Mouse (Mus musculus) CD8-positive naive resting alpha-beta T cell, adult 2 months (primary cell): ENCODE measurements around the gene Clybl.

ENCODE experiments used
- DNase-seq, 2 experiments: peaks; one replicate each; pipeline ENCODE4 v3.0.0; 2022; ENCODE audit warnings: low read depth in 2 of 2, low spot score in 2 of 2

The Clybl gene

GRCm38 (mm10) chr14:122181078-122181814, at the start of gene Clybl:
Gene Clybl (plus strand): TSS chr14:122181704.
- peak; percentile 73 to 82 for DNase-seq

GRCm38 (mm10) chr14:122136368-122136928, 45.1 kb upstream of the Clybl start:
- no peak for DNase-seq

- DNase-seq: no peak
Measured at GRCm38 (mm10) chr14:122137234-122137633, 44.3 kb upstream of the Clybl start.

- no peak for DNase-seq
Measured at GRCm38 (mm10) chr14:122140126-122140525, 41.4 kb upstream of the Clybl start.

DNA sequence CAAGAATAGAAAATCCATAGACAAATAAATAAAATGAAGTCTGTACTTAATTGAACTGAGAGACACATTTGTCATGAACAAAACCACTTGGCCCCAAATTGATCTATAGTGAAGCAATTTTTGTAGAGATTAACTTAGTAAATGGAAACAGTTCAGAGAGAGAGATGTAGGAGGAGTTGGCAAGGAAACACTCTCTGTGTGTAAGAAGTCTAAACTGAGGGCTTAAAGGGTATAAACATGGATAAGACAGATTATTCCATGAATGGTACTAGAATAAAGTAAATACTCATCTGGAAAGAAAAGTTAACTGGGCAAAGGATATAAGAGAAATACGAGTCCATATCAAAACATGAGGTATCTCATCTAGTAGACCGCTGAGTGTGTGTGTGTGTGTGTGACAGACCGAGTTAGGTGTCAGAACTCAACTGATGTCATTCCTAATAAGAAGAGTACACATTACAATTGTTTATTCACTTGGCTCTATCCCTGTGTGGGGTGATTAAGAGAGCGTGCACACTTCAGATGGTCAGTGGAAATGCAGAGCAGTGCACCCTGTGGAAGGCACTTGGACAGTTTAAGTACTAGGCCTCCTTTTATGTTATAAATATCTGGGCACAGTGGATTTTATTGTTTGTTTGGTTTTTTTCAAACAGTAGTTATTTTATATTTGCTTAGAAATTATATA, 37.8 kb upstream of the Clybl start:
- DNase-seq: no peak

- no peak for DNase-seq
Measured at GRCm38 (mm10) chr14:122145374-122145773, 36.1 kb upstream of the Clybl start.

DNA sequence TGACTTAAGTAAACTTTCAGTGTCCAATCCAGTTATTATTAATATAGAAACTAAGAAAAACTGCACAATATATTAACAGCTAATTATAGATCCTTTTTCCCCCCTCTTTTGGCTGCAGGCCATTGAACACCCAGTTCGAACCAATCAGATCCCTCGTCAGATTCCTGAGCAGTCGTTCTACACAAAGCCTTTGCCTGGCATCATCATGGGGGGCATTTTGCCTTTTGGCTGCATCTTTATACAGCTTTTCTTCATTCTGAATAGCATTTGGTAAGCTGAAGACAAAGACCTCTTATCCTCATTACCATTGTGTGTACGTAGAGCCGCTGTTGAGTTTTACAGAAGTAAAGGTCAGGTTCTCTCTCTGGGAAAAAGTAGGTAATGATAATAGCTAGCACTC, 30.9 kb upstream of the Clybl start:
- no peak for DNase-seq

GRCm38 (mm10) chr14:122157738-122158137, 23.8 kb upstream of the Clybl start:
- no peak for DNase-seq

- DNase-seq: no peak
Measured at GRCm38 (mm10) chr14:122160916-122161315, 20.6 kb upstream of the Clybl start.

- DNase-seq: no peak
Measured at GRCm38 (mm10) chr14:122168912-122169311, 12.6 kb upstream of the Clybl start.

DNA sequence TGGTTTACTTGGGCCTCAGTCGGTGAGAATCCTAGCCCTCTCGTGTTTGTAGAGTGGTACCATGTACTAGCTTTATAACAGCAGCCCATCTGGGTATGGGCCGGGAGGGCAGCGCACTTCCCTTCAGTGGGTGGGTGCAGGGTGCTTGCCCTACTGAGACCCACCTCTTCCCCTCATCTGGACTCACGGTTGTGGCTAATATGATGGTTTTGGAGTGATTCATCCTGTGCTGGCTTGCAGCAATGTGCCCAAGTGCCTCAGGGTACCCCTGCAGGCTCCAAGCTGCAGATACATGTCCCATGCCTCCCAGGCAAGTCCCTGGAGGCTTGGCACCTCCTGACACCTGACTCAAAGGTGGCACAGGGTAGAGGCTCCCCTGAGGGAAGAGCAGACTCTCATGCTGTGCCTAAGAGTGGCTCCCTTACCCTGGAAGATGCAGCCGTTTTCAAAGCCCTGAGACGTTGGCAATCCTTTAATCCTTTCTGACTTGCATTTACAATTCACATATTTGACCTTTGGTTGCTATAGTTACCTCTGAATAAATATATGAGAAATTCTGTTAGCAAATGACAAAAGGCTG, 11.2 kb upstream of the Clybl start:
- DNase-seq: no peak

DNA sequence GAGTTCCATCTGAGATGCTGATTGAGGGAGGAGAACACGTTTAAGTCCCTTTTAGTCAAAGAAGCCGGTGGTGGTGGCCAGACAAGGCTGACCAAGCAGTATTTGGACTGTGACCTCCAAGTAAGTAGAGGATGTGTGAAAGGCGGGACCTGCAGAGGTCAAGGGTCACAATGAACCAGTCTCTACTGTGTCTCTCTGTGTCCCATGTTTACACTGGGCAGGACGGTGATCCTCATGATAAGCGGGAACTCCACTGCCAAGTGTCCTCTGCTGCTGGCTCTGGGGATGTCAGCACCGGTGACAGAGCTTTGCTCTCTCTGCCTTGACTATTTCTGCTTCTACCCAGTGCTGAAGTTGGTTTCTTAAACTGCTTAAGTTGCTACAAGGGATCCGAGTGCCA, 10.5 kb upstream of the Clybl start:
- DNase-seq: no peak

- DNase-seq: no peak
Measured at GRCm38 (mm10) chr14:122176263-122176798, 5.2 kb upstream of the Clybl start.

DNA sequence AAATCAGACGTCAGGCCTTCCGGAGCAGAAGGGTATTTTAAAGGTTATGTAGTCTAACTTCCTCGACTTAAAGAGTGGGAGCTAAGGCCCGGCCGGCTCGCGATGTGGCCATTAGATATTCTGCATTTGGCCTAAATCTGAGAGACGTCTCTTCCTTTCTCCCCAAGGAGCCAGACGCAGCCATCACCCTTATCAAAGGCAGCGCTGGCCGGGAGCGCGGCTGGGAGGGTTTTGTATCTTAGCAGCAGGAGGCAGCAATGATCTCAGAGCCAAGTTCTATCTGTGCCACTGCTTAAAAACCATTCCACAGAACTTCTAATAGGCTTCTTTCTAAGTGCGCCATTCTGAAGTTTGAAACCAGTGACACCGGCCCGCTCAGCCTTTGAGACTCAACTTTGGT, 2.2 kb upstream of the Clybl start:
- DNase-seq: no peak

DNA sequence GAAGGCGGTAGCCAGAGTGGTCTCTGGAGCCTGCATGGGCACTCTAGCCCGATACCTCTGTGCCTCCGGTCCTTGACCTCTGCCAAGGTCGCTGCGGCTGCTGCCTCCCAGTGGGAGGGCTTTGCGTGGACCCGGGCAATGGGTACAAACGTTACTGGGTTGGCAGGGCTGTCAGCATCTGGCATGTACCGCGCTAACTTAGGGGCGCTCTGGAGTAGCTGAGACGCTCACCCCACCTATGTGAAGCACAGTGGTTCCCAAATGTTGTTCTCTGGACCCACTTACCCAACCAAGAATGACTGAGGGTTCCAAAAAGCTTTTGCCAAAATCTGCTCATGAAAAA, 282 bp downstream of the Clybl start:
- no peak for DNase-seq

- no peak for DNase-seq
Measured at GRCm38 (mm10) chr14:122182220-122182619, 716 bp downstream of the Clybl start.

DNA sequence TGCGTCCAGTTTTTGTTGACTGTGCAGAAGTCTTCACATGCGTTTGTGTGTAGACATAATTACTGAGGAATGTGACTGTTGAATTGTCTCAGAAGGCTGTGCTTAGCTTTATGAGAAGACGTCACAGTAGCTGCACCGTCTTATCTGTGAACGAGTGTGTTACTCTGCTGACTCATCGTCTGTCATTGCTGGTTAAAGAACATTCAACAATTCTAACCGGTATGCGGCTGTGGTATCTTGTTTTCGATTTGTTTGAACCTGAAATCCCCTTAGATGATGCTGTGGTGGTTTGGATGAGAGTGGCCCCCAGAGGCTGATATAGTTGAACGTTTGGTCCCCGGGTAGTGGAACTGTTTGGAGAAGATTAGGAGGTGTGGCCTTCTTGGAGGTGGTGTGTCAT, 2.5 kb downstream of the Clybl start:
- DNase-seq: no peak

DNA sequence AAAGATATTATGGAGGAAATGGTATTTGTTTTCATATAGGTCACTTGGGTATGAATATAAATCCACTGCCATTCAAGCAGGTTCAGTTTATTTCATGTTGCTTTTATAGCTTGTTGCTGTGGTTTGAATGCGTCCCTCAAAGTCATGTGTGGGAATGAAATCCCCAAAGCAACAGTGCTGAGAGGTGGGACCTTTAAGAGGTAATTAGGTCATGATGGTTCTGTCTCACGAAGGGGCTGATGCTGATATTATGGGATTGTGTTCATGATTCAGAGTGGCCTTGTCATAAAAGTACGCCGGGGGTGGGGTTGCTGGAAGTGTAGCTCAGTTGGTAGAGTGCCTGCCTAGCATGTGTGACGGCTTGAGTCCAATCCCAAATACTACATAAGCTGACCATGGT, 6.7 kb downstream of the Clybl start:
- DNase-seq: no peak

DNA sequence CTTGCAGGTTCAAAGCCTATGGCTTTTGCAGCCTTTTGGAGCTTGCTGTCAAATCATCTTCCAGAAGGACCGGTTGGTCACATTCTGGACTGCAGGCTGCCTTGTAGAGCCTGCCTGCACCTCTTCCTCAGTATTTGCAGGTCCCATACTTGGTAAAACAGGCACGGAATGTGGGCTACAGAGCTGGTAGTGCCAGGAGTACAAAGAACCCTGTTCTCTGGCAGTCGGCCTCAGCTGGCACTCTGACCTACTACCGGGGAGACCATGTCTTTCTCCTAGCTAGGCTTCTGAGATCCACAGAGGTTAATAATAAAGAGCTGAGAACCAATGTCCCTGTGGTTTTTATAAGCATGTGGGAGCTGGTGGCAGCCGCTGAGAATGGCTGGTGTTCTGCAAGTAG, 8.4 kb downstream of the Clybl start:
- DNase-seq: no peak

- DNase-seq: no peak
Measured at GRCm38 (mm10) chr14:122190527-122190926, 9.0 kb downstream of the Clybl start.

- DNase-seq: peak; percentile 52 to 63
Measured at GRCm38 (mm10) chr14:122190941-122191510, 9.5 kb downstream of the Clybl start.

GRCm38 (mm10) chr14:122194630-122195029, 13.1 kb downstream of the Clybl start:
- no peak for DNase-seq
